Mouse (Mus musculus) testis, adult 2 months (tissue): Measurements from ENCODE around the gene Adtrp.

Experiments
- CTCF ChIP-seq: fragments of 200-500 bp; IDR thresholded peaks from 2 replicates; pipeline ENCODE4 v1.5.1; 2012; ENCODE audit warnings: low read depth, mild to moderate bottlenecking, inconsistent platforms, low read length, moderate library complexity; ENCODE audit not compliant: control insufficient read depth, insufficient read depth, insufficient replicate concordance
- POLR2A ChIP-seq: fragments of 200-500 bp; IDR thresholded peaks from 2 replicates; pipeline ENCODE4 v1.6.1; 2012; ENCODE audit warnings: low read depth, mild to moderate bottlenecking, inconsistent platforms, low read length, moderate library complexity; ENCODE audit not compliant: control insufficient read depth

DNA sequence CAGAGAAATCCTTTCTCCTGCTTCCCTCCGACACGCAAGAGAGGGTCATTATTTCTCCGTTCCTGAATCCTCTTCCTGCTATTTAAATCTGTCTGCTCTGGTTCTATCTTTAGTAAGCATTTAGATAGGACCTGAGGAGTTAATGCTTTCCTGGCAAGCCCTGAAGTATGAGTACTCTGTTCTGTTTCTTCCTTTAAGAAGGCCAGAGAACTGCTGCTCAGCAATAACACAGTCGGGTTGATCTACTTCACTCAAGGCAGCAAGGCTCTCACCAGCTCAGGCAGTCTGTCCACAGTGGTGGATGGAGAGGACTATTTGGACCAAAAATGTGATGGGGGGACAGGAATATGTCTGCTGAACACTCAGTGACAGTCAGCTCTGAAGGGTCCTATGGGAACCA is 39.7 kb downstream of the Adtrp start:
- TF ChIP-seq CTCF (no peak), POLR2A (no peak)
